Mouse (Mus musculus): ENCODE measurements at regions not wholly inside any gene's neighbourhood (a gene's known extent, or its start where the extent isn't known, plus 50 kb on each side); places are given as distances from the start of the nearest gene placed in this dataset.
A peak's percentile ranks its signal among the peaks of the same experiment; 100 is the strongest.

DNA sequence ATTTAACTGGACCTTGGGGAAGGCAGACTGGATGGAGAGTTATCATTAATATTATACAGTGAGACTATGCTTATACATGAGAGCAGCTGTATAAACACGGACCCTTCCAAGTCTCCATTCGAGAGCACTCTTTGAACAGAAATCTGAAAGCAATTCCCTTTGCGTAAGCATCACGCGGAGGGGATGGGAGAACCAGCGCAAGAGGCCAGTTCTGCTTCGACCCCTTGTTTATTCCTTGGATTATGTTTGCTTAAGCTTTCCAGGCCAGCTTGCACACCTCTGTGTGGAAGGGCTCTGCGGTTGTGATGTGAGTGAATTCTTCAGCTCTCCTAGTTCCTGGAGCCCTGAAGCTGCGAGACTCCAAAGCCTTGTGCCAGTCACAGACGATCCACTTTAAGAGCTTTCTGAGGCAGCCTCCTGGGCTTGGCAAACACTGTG is 109.2 kb upstream of the Fbxo11 start:
- DNase-seq (ENCODE audit: low spot score) = no peak

DNA sequence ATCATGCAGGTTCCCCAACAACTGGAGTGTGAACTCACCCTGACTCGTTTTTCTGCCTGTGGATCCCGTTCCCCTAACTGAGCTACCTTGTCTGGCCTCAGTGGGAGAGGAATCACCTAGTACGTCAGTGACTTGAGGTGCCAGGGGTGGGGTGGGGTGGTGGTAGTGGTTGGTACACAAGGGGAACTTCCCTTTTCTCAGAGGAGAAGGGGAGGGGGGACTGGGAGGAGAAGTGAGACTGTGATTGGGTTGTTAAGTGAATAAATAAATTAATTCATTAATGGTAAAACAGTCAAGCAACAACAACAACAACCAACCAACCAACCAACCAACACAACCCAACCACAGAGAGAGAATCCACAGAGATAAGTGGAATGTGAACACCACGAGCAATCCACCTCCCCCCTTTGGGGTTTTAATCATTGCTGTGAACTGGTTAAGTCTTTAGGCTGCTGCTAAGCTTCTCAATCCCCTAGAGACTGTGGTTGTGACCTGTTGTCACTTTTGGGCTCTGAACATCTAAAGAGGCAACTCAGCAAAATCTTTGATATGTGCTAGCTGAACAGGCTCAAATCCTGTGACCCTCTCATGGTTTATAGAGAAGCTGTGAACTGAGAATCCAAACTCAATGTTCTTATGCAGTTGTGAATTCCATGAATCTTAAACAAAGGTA is 111.0 kb upstream of the Fbxo11 start:
- no peak for DNase-seq (ENCODE audit: low spot score)

DNA sequence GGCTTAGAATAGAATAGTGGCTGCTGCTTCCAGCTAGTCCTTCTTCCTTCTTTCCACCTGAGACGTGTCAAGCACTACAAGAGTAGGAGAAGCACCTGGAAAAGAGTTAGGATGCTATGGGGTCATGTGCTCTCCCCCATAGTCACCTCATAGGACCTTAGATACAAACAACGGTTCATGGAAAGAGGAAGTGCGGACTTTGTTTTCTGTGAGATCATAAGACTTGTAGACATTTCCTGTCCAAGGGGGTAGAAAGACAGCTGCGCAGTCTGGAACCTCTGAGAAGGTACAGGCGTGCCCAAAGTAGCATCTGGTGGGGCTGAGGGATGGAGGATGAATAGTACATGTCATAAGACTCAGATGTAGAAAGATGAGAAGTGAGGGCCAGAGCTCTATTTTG is 125.6 kb upstream of the Fbxo11 start:
- no peak for DNase-seq (ENCODE audit: low spot score)

DNA sequence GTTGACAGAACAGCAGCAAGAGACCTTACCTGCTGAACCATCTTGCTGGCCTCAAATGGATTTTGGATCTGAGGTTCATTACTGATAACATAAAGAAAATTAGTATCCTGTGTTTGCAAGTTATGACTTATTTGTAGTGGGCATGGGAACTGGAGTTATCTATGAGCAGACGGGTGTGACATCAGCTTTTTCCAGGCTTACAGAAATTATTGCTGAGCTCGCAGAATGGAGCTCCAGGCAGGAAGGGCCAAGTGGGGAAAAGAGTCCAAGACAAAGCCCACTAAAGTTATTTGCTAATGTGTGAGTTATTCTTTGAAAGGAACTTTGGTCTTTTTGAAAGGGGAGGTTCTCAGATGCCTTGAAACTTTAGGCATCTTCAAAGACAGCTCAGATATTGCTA is 126.4 kb upstream of the Fbxo11 start:
- no peak for DNase-seq (ENCODE audit: low spot score)

DNA sequence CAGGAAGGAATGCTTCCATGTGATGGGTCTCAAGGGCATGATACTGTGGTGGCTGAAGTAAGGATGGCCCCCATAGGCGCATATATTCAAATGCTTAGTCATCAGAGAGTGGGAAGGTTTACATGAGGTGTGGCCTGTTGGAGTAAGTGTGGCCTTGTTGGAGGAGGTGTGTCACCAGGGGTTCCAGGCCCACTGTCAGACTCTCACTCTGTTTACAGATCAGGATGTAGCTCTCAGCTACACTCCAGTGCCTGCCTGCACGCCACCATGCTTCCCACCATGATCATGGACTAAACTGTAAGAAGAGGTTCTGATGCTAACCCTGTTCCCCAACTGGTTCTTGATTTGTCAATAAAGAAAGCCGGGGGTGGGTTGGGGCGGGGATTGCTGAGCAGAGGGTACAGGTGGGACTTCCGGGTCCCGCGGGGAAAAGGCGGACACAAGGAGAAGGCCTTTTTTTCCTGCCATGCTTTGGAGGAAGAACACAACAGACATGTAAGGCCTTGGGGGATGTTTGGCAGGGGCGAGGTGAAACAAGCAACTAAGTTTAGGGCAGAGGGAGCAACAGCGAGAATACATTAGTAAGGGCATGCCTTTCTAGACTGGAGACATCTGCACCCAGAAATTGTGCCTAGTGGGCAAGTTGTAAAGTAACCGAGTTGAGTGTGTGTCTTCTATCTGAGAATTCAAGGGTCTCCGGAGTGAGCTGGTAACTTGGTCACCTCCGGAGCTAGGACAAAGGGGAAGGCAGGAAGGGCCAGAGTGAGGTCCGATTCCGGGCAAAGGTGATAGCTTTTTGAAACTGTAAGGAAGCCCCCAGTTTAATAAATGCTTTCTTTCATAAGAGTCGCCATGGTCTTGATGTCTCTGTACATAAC is 127.1 kb upstream of the Fbxo11 start:
- no peak for DNase-seq (ENCODE audit: low spot score)

DNA sequence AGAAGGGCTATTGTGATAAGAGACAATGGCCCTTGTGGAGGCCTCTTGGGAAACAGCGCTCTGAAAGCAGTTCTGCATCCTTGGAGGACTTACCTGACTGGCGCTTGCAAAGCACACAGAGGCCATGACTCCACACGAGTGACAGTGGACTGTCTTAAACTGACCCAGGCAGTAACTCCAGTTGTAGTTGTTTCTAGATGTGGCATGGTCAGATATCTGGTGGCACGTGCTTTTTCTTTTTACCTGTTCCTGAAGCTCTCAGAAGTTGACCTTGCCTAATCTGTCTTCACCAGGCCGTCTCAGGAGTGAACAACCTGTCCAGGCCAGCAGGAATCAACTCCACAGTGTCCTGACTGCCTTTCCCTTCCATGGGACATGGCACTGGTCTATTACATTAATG is 129.6 kb upstream of the Fbxo11 start:
- no peak for DNase-seq (ENCODE audit: low spot score)

DNA sequence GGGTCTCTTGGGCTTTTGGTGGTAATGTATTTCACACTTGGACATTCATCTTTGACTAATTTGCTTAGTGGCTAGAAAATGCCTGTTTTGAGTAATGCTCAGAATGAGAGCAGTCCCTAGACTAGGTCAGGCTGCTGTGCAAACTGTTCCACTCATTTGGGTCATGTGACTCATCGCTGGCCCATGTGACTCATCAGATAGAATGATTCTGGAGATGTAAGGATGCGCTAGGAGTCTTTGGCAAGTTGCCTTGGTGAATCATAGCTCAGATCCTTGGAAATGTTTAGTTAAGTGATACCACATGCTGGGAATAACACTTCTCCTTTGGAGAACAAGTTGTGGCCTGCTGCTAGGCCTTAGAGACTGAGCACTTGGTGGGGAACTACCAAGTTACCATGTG is 130.2 kb upstream of the Fbxo11 start:
- no peak for DNase-seq (ENCODE audit: low spot score)

DNA sequence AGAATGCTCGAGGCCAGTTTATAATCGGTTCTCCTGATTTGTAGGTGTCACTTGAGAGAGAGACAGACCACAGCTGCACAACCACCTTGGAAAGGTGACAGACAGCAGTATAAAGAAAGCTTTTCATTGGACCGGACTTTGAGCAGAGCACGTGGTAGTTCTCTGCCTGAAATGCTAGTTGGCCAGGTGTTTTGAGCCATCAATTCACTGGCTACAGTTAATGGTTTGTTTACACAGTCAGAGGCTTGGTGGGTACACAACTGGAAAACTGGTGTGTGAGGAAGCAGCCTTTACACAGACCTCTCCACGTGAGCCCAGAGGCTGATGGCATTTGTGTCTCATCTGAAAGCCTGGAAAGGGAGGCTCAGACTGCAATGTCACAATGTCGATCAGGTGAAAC is 130.8 kb upstream of the Fbxo11 start:
- no peak for DNase-seq (ENCODE audit: low spot score)

DNA sequence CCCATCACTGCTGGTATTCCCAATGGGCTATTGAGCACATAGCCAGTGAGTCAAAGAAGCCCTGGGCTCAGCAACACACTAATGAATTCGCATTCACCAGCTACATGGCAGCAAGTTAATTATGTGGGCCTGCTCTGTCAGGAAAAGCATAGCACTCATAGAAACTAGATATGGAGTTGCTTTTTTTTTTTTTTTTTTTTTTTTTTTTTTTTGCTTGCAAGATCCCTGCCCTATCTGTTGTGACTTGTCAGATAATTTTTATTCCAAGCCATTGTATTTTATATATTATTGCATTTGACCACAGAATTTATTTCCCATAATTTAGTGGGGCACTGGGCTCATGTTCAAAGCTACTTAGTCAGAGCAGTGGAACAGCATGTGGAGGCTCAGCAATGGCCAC is 131.2 kb upstream of the Fbxo11 start:
- DNase-seq (ENCODE audit: low spot score) = no peak

DNA sequence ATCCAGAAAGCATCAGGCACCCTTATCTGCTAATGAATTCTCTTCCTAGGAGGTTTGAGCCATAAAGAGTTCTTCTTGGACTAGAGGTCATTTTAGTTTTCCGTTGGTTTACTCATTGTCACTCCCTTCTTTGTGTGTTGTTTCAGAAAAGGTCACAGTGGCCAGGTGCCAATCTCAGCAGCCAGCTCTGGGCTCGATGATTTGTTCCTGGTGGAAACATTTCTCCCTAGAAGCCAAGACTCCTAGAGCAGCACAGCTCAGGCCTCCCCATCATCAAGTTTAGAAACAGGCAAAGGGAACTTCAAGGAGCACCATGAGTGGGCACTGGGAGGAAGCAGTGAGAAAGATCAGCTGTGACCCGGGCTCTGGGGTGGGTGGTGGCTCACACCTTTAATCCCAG is 132.3 kb upstream of the Fbxo11 start:
- DNase-seq (ENCODE audit: low spot score) = no peak

DNA sequence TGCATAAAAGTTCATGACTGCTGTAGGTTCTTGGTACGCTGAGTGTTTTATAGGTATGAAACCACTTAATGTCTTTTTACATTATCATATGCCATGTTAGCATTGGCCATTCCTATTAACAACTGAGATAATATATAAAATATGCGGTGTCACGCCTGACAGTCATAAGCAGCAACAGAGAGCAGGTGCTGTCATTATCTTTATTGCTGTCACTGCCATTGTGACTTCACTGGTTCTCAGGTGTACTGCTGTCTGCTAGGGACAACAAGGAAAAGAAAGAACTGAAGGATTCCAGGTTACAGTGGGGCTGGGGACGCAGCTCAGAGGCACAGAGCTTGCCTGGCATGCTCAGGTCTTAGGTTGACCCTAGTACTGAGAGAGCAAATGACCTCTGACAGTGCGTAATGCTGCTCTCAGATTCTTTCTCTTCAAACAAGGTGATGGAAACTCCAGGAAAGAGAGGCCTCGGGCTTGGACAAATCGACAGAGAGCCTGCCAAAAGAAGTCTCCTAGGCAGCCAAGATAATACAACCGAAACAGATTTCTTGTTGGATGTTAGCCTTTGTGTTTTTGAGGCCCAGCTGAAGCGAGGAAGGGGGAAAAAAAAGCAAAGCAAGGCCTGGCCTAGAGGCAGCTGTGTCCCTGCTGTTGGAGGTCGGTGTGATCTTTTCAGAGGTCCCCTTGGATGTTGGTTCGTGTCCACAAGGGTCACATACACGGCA is 136.3 kb upstream of the Fbxo11 start:
- DNase-seq (ENCODE audit: low spot score) = no peak

DNA sequence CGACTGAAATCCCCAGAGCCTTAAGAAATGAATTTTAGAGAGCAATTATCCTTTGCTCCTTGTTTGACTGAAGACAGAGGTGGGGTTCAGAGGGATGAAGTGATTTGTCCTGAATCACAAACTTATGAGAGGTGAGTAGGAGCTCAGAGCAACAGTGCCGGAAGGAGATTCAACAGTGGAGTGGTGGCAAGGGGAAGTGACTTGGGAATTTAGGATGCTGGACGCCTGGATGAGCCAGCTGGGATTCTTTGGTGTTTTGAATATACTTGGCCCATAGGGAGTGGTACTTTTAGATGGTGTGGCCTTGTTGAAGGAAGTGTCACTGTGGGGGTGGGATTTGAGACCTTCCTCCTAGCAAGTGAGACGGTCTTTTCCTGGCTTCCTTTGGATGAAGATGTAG is 137.1 kb upstream of the Fbxo11 start:
- DNase-seq (ENCODE audit: low spot score) = no peak

DNA sequence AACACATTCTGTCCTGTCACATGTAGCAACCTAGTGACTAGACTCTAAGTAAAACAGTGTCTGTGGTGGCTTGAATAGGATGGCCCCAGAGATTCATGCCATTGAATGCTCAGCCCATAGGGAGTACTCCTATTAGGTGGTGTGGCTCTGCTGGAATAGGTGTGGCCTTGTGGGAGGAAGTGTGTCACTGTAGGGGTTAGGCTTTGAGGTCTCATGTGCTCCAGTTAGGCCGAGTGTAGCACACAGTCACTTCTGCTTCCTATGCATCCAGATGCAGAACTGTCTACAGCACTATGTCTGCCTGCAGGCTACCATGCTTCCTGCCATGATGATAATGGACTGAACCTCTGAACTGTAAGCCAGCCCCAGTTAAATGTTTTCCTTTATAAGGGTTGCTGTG is 144.5 kb upstream of the Fbxo11 start:
- no peak for DNase-seq (ENCODE audit: low spot score)

DNA sequence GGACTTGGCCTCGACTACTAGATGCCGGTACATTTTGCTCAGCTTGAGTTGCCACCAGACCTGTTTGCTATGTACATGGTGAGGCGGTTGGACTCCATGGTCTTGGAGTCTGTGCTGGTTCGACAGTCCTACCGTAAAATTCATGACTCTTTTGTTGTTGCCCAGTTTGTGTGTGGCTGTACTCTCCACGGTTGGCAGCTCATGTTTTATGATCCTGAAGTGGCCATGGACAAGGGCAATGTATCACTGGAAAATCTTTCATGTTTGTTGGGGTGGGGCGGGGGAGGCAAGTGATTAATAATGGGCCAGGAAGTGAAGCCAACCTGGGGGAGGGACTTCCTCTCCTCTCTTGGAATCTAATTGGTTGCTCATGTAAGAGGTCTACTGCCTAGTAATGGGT is 147.0 kb upstream of the Fbxo11 start:
- DNase-seq (ENCODE audit: low spot score) = no peak

DNA sequence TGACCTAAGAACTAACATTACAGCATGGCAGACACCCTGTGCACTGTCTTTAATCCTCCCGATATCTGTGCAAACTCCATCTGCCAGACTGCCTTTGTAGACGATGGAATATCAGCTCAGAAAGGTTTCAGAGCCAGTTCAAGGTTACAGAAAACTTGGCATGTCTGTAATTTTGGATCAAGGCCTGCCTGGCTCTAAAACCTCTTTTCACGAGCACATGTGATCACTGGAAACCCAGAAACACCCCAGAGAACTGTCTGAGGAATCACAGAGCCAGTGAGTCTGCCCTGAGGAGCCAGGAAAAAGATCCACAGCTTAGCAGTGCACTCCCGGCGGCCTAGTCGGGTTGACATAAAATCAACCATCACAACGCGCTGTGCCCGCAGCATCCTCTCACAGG is 149.7 kb upstream of the Fbxo11 start:
- peak; percentile 18 for DNase-seq (ENCODE audit: low spot score)

DNA sequence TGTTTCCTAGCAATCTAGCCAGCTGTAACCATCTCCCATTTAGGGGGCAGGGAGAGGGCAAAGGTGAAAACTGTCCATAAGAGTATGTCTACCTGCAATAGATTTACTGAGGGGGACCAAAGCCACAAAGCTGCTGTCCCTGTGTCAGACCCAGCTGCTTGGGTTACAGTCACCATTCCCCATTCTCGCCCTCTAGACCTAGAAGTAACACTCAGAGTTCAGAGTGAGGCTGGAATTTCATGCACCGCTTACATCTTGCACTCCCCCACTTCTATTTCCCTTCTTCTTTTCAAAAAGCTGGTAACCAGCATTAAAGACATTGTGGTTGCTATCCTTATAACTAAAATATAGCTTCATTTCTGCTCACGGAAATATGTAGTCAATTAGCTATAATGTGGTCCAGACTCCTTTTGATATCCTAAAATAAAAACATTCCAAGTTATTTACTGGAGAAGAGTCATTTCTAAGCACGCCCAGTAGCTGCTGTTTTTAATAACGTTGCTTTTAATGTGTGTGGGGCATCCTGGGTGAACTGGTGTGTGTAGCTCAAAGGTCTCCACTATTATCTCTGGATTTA is 157.4 kb upstream of the Fbxo11 start:
- no peak for DNase-seq (ENCODE audit: low spot score)

DNA sequence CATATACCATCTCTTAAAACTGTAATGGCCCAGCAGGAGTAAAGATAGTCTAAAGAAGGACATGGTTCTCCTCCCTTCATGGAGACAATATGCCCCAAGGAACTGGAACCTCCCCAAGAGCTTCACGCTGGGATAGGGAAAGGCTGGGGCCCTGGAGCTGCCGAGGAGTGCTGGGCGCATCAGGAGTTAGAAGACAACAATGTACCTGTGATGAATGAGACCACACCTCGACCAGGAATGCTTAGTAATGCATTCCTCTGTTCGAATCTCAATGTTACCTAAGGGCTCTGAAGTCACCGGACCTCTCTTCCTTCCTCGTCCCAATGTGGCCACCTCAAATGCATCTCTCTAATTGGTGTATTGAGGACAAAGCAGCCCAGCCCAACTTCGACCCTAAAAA is 175.4 kb upstream of the Fbxo11 start:
- no peak for DNase-seq (ENCODE audit: low spot score)

DNA sequence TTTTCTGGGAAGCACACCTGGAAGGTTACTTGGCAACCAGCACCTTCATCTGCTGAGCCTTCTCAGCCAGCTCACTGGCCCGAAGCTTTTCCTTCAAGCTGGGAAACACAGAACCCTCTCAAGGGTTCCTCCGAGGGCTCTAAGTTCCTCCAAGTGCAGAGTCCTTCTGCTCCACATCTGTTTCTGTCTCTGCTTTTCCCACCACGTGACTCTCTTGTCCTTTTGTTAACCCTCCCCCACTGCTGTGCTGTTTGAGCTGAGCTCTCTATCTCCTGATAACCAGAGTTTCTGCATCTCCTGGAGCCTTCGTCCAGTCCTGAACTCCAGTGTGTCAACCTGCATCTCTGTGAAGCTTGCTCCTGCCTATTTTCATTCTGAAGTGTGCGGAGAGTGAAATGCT is 183.5 kb upstream of the Fbxo11 start:
- no peak for DNase-seq (ENCODE audit: low spot score)

DNA sequence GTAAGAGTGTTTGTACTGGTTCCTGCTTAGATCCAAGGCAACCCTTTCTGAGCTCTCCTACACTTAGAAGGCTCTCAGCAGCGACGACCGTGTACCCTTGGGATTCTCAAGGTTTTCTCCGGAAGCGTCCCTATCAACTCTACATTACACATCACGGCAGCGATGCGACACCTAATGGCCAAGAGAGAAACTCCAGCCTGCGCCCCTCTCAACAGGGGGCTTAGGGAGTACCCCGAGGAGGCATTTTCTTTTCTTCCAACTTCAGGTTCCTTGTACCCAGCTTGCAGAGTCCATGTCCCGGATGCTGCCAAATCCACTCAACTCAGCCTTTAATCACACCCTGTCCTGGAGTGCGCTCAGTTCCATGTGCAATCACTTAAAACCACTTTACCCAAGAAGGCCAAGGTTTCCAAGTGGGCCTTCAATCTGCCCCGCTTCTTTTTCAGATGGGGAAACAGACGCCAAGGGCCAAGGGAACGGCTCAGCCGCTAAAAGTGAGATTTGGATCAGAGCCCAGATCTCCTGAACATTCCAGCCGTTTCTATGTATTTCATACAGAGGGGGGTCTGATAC is 186.9 kb upstream of the Fbxo11 start:
- DNase-seq (ENCODE audit: low spot score) = no peak

DNA sequence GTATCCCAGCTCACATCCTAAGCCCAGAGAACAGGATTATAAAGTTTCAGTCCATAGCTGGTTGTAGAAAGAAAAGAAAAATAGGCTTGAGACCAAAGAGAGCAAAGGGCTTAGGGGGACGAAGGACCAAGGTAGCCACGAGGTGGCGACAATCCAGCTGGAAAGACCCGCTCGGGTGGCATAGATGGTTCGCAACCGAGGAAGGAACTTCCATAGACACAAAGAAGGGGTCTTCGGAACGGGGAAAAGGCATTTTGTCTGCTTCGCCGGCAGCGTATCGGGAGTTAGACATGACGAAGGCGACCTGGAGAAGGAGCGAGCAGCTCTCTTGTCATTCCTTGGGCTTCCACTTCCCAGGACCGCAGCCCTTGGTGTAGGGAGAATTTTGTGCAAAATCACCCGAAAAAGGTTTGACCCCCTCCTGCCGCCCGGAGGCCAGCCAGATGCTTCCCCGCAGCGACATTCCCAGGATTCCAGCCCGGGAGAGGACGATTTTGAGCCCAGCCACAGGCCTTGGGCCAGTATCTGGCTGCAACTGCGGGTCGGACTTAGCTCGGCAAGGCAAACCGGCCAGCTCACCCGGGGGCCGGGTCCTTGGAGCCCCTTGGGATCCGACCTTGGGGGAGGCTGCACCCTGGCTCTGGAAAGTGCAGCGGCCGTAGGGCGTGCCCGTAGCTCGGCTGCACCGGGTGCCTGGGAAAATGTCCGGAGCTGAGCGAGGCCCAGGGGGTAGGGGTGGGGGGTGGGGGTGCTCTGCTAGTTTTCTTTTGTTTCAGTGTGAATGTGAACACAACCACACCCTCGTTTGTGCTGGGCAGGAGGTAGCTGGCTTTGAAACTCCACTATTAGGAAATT is 184.5 kb upstream of the Foxn2 start:
- peak; percentile 81 for DNase-seq (ENCODE audit: low spot score)

All from heart, adult 8-10 months (tissue).